Mouse (Mus musculus) spleen, adult 12 weeks (tissue): Measurements from ENCODE around the gene Vamp9.

Source experiments
- DNase-seq: peaks from one replicate; pipeline ENCODE4 v3.0.0; 2022; ENCODE audit warnings: low spot score

Vamp9 gene

DNA sequence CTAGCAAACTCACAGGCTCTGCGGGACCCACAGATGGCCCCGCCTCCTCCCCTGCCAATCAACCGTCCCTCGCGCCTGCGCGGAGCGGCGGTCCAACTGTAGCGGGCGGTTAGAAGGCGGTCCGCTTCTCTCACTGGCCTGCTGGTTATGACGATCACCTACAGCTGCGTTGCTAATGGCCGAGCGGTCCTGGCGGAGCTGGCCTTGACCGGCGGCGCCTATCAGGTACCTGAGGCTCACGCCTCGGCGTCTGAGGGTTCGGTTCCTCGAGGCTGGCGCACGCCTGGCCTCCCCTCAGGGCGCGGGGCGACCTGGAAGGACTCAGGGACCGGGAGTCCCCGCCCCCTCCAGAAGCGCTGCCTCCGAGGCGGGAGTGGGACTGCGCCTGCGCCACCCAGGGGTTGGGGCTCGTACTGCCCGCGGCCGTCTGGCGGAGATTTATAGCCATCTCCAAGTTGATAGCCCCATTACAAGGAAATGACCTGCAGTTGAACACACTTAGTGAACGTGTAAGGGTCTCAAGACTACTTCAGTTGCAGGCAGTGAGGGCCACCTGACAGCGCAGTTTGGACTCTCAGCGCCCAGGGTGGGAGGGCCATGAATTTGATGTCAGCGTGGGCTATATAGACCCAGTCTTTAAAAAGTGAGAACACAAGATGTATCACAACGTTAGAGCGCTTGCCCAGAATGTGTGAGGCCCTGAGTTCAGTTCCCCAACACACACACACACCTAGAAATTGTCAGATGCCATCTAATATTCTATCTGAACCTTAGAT lies at the start of gene Vamp9:
Gene Vamp9, plus strand, starts transcription at position 74 of the 776 bp plus-strand sequence.
- DNase-seq: peak; percentile 80

DNA sequence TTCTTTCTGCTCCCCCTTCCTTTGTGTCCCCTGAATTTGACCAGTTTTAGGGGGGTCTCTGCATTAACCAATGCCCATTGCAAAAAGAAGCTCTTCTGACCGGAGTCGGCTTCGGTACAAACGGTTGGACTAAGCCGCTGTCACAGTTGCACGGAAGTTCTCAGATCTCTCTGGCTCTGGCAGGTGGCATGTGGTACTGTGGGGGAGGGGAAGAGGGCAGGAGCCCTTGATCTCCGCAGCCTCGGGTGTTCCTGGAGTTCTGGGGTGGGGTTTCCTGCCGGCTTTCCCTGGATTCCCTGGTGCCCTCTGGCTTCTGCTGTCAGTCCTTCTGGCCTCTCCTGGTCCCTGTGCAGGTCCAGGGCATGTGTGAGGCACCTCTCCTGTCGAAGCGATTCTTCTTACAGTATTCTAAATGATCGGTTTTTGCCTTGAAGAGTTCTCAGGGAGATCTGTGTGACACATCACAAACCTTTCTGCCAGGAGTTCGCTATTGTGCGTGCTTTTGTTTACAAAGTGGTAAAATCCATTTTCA lies 48.9 kb upstream of the Vamp9 start:
- no peak for DNase-seq

DNA sequence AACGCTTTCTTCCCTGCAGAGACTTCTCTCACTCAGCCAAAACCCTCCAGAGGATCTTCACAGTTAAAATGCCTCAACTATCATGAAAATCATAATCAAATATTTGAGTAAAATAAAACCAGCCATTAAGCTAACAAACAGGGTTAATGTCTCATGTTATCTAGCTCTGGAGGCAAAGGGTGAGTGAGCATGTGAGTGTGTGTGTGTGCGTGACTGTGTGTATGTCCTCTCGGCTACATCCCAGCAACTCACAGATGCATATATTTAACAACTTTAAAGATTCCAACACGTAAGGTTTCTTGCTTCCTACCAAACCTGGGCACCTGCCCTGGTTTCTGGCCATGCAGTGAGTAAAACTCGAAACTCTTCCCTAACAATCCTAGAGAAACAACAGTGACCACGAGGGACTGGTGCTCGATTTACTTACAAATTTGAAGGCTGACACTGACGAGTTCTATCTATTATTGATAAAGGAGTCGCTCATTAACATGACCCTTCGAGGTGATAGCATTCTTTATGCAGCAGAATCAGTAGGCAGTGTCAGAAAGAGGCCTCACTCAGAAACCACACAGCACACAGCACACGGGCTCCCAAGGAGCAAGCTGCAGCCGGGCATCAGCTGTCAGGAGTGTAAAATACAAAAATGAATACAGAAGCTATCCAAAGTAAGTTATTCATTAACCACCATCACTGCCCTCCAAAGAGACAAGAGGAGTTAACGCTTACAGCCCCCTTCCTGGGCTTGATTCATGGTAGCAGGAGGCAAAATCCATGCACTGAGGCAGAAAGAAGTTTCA lies 46.2 kb upstream of the Vamp9 start:
- no peak for DNase-seq

DNA sequence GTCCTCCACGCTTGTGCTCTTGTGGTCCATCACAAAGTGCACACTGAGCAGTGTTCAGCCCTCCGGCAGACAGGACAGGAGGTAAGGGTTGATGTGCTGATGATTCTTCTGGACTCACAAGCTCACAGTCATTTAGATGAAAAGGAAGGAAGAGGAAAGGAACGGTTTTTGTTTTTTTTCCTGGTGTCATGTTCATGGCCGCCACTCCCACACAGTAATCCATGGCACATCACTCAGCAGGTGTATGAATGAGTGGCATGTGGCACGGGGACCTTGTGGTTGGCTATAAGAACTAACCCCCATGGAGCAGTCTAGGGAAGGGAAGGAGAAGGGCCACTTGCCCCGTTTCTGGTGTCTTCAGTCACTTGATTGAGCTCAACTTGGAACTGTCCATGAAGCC lies 44.2 kb upstream of the Vamp9 start:
- no peak for DNase-seq

DNA sequence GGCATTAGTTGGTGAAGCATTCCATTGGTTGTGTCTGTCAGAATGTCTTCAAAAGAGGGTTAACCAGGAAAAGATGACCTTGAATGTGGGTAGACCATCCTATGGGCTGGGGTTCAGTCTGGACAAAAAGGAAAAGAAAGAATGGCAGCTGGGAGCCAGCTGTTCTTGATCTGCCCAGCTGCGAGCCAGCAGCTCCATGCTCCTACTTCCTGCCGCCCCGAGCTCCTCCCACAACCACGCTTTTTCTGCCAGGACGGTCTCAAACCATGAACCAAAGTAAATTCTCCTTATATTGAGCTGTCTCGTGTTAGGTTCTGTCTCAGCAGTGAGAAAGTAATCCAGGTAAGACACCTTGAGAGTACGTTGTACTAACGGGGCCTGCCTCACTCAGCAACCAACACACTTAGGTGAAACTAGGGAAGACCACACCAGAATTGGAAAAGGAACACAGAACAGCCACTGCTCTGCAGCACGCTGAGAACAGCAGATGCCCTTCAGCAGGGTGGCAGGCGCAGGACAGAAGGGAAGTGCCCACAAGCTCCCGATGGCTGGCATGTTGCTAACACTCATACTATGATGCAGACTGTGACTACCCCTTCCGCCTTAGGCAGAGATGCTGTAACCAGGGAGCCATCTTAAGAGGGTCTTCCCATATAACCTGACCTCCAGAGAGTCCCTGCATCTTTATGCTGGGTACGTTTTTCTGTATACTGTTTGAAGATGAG lies 42.2 kb upstream of the Vamp9 start:
- no peak for DNase-seq

DNA sequence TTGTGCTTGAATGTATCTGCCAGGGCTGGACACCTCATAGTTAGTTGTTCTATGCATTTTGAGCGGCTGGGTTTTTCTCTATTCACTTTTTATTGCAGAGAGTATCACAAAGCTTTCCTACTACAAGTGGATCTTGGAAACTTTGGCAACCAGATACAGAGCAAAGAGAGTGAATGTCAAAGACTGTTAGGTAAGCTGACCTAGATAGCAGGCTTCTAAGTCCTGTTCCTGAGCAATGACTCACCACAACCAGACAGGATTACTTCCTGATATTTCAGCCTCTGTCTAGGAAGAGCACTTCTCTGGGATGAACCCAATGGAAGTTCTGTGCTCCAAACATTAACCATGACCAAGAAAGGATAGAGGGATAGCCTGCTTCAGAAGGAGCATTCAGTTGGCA lies 40.3 kb upstream of the Vamp9 start:
- DNase-seq: no peak

DNA sequence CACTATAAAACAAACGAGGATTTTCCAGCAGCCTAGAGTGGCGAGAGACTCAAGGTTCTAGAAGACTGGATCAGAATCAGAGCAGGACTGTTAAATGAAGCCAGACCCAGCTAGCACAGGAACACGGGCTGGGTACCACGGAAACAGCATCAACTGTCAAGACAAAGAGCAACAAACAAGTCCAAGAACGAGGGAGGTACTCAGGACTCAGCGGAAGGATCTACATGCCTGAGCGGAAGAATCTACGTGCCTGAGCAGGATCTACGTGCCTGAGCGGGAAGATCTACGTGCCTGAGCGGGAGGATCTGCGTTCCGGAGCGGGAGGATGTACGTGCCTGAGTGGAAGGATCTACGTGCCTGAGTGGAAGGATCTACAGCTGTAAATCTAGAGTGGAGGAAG lies 37.8 kb upstream of the Vamp9 start:
- no peak for DNase-seq

DNA sequence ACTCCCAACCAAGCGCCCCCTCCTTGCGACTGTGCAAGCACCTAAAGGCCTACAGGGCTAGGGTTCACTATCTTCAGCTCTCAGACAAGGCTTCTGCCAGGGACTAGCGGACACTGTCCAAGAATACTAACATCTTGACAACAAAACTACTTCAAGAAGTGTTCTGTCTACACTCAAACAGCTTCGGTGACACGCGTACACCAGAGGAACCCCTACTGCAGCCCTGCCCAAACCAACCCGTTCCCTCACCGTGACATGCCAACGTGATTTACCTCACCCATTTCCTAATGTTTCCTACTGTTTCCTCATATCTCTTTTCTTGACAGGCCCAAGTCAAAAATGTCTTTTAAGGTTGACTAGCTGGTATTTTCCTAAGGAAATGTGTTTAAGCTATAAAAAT lies 37.1 kb upstream of the Vamp9 start:
- no peak for DNase-seq

DNA sequence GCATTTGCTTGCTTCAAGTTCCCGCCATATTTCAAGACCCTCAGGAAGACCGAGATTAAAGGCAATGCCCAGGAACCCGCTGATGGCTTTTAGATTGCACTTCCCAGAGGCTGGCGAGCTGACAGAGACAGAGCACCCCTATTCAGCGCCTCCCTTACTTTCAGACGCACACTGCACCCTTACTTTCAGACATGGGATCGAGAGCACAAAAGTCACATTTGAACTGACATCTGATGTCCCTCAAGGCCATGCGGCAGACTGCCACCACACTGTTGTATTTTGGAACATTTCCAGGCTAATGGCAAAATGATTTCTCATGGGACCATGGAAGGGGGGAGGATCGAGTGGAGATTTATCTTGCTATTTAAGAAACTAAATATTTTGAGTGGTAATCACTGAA lies 28.5 kb upstream of the Vamp9 start:
- no peak for DNase-seq

DNA sequence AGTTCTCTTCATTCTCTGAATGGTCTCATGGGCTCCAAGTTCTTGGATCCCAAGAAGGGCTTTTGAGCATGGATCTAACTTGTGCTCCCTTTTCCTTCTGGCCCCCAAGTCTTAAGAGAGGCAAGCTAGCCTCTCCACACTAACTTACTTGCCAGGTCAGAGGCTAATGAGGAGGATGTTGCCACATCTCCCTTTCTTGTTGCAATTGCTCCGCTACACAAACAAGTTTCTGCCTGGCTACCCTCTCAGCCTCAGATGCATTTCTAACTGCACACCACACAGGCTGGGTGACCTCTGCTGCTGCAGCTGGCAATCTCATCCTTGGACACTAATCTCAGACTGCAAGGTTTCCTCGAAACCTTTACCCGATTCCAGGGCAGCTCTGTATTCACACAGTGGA lies 23.6 kb upstream of the Vamp9 start:
- no peak for DNase-seq

DNA sequence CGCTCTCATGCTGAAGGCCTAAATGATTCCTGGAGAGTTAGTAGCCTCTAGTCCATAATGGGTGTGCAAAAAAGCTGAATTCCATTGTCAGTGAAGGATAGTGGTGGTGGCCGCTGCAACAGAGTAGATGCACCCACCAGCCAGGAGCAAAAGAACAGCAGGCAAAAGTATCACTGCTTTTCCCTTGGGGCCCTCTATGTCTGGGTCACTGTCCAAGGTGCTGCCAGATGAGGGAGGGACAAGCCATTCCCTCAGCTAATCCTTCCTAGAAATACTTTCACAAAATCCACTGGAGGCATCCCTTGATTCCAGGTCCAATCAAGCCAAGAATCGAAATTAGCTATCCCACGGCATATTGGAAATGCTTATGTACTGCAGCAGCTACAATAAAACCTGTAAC lies 22.0 kb upstream of the Vamp9 start:
- no peak for DNase-seq

DNA sequence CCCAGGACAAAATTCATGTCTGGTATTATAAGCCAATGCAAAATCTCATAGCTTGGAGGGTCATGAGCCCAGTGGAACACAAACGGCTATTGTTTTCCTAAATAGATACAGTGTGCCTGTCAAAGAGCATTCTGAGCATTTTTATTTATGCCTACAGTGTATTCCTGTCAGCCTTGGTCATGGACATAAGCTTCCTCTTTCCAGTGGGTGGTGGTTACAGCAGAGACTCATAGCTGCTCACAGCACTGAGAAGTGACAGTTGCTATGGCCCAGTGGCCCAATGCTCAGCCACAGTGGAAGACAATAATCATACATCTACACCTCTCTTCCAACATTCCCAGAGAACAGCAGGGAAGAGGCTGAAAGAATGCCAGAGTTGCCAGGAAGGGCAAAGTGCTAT lies 18.9 kb upstream of the Vamp9 start:
- no peak for DNase-seq

DNA sequence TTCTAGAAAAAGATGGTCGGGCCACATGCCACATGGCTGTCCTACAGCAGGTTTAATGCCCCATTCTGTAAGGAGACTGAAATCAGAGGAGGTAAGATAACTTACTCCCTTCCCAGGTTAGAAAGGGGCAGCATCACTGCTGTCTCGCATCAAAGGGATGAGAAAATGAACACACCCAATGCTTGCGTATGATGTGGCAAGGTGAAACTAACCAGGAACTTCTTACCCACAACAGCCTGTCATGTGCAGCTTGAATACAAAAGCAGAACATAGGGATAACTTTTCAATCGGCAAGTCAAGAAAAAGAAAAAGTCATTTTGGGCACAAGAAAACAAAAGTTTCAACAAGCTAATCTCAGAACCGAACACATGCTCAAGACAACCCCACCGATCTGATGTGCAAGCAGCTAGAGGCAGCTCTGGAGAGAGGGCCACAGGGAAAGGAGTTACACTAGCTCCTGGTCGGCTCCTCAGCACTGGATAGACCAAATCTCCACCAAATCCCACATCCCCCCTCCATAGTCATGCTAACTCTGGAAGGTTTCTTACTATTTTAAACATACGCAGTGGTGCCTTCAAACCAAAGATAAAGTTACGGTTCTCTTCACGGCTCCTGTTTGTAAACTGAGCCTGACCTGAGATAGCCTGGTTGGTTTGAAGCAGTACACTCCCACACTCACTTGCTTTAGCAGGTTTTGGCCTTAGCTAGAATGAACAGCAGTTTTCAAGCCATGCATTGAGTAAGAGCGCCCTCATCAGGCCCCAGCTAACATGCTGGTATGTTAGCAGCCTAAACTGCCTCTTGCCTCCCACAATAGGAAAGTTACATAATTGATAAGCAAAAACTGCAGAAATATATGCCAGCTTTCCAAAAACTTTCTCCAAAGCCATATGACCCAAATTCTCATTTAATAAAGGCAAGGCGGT lies 14.3 kb upstream of the Vamp9 start:
- DNase-seq: no peak

DNA sequence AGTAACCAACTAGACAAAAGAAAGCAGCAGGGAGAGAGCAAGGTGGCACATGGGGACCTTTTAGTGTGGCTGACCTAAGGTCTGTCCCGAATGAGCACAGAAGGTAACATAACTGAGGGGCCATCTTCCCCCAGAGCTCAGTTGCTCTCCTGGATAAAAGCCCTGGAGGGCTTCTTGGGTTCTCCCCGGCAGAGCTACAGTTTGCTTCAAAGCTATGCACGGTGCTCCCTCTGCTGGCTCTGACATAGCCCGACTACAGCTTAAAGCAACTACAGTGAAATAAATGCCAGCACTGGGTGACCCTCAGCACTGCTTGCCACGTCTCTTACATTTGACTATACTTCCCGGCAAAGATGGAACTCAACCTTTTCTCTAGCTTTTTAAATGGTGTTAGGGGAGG lies 6.0 kb upstream of the Vamp9 start:
- no peak for DNase-seq

DNA sequence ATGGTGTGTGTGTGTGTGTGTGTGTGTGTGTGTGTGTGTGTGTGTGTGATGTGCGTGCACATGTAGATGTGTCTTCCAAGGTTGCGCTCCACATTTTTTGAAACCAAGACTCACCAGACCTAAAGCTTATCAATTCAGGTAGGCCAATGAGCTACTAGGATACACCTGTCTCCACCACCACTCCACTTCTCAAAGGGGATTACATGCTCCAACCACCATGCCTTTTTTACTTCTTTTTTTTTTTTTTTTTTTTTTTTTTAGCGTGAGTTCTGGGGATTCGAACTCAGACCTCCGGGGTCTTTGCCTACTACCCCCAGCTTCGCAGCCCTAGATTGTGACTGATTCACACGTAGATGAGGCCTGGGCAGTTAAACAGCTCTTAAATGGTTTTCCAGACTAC lies 323 bp upstream of the Vamp9 start:
- DNase-seq: no peak

DNA sequence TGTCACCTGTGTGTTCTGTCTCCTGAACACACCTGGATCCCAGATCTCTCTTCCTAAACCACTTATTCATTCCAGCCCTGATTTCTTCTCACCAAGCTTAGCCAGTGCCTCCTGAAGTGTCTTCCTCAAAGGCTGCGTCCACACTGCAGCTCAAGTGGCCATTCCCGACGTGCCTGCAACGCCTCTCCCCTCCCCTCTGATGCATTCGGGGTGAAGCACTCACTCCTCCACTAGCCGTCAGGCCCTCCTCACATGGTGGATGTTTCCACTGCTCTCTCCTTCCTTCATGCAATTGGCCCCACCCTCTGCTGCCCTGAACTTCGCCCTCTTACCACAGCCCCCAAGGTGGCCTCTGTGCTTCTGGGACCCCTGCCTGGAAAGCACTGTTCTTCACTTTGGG lies 9.4 kb downstream of the Vamp9 start:
- DNase-seq: no peak

DNA sequence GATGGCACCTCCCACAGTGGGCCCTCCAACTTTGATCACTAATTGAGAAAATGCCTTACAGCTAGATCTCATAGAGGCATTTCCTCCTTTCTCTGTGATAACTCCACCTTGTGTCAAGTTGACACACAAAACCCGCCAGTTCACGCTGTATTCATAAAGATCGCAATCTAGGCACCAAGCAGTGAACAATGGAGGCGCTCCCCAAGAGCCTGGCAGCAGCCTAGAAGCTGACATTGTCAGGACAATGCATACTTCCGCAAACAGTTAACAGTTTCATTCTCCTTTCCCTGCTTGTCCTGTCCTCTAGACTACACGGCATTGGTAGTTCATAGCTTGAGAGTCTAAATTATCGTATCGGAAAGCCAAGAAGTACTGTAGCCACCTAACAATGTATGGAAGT lies 16.0 kb downstream of the Vamp9 start:
- DNase-seq: no peak

DNA sequence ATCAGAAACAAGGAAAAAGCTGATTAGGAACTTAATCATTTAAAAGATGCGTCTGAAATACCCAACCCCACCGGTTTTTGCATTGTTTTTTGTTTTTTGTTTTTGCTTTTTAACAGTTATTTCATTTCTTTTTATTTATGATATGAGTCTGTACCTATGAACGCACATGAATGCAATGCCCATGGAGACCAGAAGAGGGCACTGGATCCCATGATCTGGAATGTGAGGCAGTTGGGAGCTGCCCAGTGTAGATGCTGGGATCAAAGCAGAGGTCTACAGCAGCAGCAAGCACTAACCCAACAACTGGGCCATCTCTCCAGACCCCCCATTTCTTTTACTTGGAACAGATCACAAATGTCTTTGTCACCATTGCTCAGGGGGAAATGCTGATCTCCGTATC lies 21.9 kb downstream of the Vamp9 start:
- peak; percentile 22 for DNase-seq

DNA sequence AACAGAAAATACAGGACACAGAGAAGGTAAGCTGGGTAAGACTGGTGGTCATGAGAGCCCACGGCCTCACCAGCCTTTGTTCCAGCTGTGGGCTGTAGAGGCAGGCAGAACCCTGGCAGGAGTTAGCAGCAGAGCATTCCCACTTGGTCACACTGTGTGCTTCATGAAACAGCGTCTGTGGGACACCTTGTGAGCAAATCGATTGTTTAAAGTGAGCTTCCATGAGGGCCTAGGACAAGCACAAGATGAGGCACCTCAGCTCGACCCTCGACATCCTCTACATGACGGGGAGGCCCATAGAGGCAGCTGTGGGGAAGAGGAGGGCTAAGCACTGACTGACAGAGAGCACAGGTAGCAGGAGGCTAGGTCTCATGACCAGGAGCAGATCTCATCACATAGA lies 25.9 kb downstream of the Vamp9 start:
- no peak for DNase-seq

DNA sequence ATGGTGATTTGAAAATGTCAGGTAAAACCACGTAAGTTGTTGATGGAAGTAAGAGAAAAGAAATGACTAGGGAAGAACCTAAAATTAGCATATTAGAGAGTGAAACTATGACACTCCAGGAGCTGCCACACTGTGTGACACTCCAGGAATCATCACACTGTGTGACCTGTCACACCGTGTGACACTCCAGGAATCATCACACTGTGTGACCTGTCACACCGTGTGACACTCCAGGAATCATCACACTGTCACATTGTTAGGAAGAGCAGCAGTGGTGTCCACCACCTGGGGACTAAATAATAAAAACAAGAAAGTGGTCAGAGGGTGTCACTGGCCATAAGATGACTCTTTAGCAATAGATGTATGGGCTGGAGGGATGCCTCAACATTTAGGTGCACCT lies 33.4 kb downstream of the Vamp9 start:
- DNase-seq: no peak

DNA sequence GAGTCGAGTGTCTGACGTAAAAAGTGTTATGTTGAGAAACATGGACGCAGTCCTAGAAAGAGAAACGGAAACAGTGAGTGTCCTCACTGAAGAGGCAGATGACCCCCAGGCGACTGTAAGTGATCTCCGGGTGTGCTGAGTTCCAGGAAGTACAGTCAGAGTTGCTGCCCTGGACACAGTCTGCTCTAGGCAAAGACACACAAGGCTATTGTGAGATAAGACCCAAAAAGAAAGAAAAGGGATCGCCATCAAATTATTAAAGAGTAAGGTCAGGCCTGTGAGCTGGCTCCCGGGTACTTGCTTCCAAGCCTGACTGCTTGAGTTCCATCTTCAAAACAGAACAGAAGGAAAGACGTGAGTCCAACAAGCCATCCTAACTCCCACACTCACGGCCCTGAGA lies 35.2 kb downstream of the Vamp9 start:
- no peak for DNase-seq
